Mouse (Mus musculus) megakaryocyte, embryonic 14.5 days (primary cell): ENCODE data around the gene Clec3a. TPM values are rescaled to one million over a fixed set of nuclear protein-coding genes. Genes with fewer than 3 reads are reported as not detected.

Experiments used
- H3K27me3 ChIP-seq: replicated peaks from 2 replicates; pipeline ENCODE3; 2012; ENCODE audit warnings: inconsistent platforms
- H3K36me3 ChIP-seq: replicated peaks from 2 replicates; pipeline ENCODE3; 2012; ENCODE audit warnings: low read length, inconsistent platforms, mixed read lengths
- H3K4me1 ChIP-seq: 2 replicates; pipeline ENCODE4 v1.6.1; 2012; ENCODE audit warnings: inconsistent platforms
- H3K4me3 ChIP-seq: replicated peaks from 2 replicates; pipeline ENCODE3; 2012; ENCODE audit warnings: moderate library complexity, mild to moderate bottlenecking, inconsistent platforms
- H3K9me3 ChIP-seq: 2 replicates; pipeline ENCODE4 v1.6.1; 2012; ENCODE audit warnings: inconsistent platforms
- FLI1 ChIP-seq: IDR thresholded peaks from 2 replicates; pipeline ENCODE4 v1.6.1; 2012; ENCODE audit warnings: low read length, inconsistent platforms, mixed read lengths
- GATA1 ChIP-seq: IDR thresholded peaks from 3 replicates; pipeline ENCODE4 v1.6.1; 2012; ENCODE audit warnings: mixed read lengths, low read length, inconsistent platforms, borderline replicate concordance
- polyA plus RNA-seq: library from polyadenylated mRNA; stranded (reverse); fragments of >175 nt; gene quantifications from 2 replicates; pipeline ENCODE4 v1.2.3, GENCODE M21; 2012; ENCODE audit warnings: low replicate concordance; ENCODE audit not compliant: insufficient read depth

Clec3a gene
- polyA plus RNA-seq = not detected in 2 replicates

GRCm38 (mm10) chr8:114417786-114418185, at the start of gene Clec3a:
Gene Clec3a (plus strand): TSS chr8:114418086.
- Histone ChIP-seq H3K9me3 (peaks cover 16% of the 10 kb centered on the region), H3K4me1 (no peaks in the 10 kb centered on the region), H3K27me3 (peaks cover 2% of the 10 kb centered on the region), H3K36me3 (no peaks in the 10 kb centered on the region), H3K4me3 (no peak within 1 kb of the TSS)
- TF ChIP-seq GATA1 = no peak
- TF ChIP-seq FLI1 = no peak

- TF ChIP-seq FLI1 (no peak), GATA1 (no peak)
- H3K4me1 ChIP-seq = peaks cover 3% of the 10 kb centered on the region; the same call in 1 of the 2 replicates
- peaks cover 2% of the 10 kb centered on the region; the same call in 1 of the 2 replicates for H3K9me3 ChIP-seq
- no peaks in the 10 kb centered on the region for H3K36me3 ChIP-seq
- no peaks in the 10 kb centered on the region for H3K27me3 ChIP-seq
- H3K4me3 ChIP-seq = peak overlapping the region; percentile 31
Measured at GRCm38 (mm10) chr8:114369038-114369976, 48.6 kb upstream of the Clec3a start.

- Histone ChIP-seq H3K9me3 (peaks cover 24% of the 10 kb centered on the region), H3K36me3 (no peaks in the 10 kb centered on the region), H3K4me3 (no peak overlapping the region), H3K4me1 (no peaks in the 10 kb centered on the region), H3K27me3 (no peaks in the 10 kb centered on the region)
- TF ChIP-seq GATA1 (no peak), FLI1 (no peak)
Measured at GRCm38 (mm10) chr8:114374390-114374789, 43.5 kb upstream of the Clec3a start.

- peaks cover 12% of the 10 kb centered on the region for H3K4me1 ChIP-seq
- peaks cover 14% of the 10 kb centered on the region for H3K9me3 ChIP-seq
- no peaks in the 10 kb centered on the region for H3K36me3 ChIP-seq
- H3K27me3 ChIP-seq = no peaks in the 10 kb centered on the region
- no peak overlapping the region for H3K4me3 ChIP-seq
- TF ChIP-seq FLI1 (no peak), GATA1 (no peak)
Measured at GRCm38 (mm10) chr8:114384189-114384588, 33.7 kb upstream of the Clec3a start.

GRCm38 (mm10) chr8:114387494-114387893, 30.4 kb upstream of the Clec3a start:
- Histone ChIP-seq H3K9me3 (no peaks in the 10 kb centered on the region), H3K4me1 (peaks cover 12% of the 10 kb centered on the region), H3K36me3 (no peaks in the 10 kb centered on the region), H3K27me3 (no peaks in the 10 kb centered on the region), H3K4me3 (no peak overlapping the region)
- TF ChIP-seq FLI1 (no peak), GATA1 (no peak)

- no peaks in the 10 kb centered on the region for H3K9me3 ChIP-seq
- H3K36me3 ChIP-seq = no peaks in the 10 kb centered on the region
- peaks cover 12% of the 10 kb centered on the region for H3K4me1 ChIP-seq
- TF ChIP-seq GATA1 = no peak
- no peak for TF ChIP-seq FLI1
- no peaks in the 10 kb centered on the region for H3K27me3 ChIP-seq
- no peak overlapping the region for H3K4me3 ChIP-seq
Measured at GRCm38 (mm10) chr8:114390465-114391254, 27.2 kb upstream of the Clec3a start.

GRCm38 (mm10) chr8:114398326-114398725, 19.6 kb upstream of the Clec3a start:
- TF ChIP-seq GATA1 (no peak), FLI1 (no peak)
- no peaks in the 10 kb centered on the region for H3K27me3 ChIP-seq
- peaks cover 11% of the 10 kb centered on the region for H3K9me3 ChIP-seq
- no peak overlapping the region for H3K4me3 ChIP-seq
- H3K36me3 ChIP-seq = no peaks in the 10 kb centered on the region
- no peaks in the 10 kb centered on the region for H3K4me1 ChIP-seq

- no peaks in the 10 kb centered on the region for H3K27me3 ChIP-seq
- no peak overlapping the region for H3K4me3 ChIP-seq
- H3K36me3 ChIP-seq = no peaks in the 10 kb centered on the region
- H3K9me3 ChIP-seq = peaks cover 11% of the 10 kb centered on the region
- TF ChIP-seq GATA1 = no peak
- TF ChIP-seq FLI1 = no peak
- H3K4me1 ChIP-seq = no peaks in the 10 kb centered on the region
Measured at GRCm38 (mm10) chr8:114399273-114399672, 18.6 kb upstream of the Clec3a start.

- peaks cover 11% of the 10 kb centered on the region for H3K9me3 ChIP-seq
- no peak overlapping the region for H3K4me3 ChIP-seq
- no peaks in the 10 kb centered on the region for H3K36me3 ChIP-seq
- TF ChIP-seq GATA1 = no peak
- no peak for TF ChIP-seq FLI1
- H3K27me3 ChIP-seq = no peaks in the 10 kb centered on the region
- no peaks in the 10 kb centered on the region for H3K4me1 ChIP-seq
Measured at GRCm38 (mm10) chr8:114401679-114402078, 16.2 kb upstream of the Clec3a start.

GRCm38 (mm10) chr8:114411421-114411820, 6.5 kb upstream of the Clec3a start:
- H3K4me3 ChIP-seq = no peak overlapping the region
- H3K36me3 ChIP-seq = no peaks in the 10 kb centered on the region
- TF ChIP-seq GATA1 = no peak
- no peak for TF ChIP-seq FLI1
- no peaks in the 10 kb centered on the region for H3K4me1 ChIP-seq
- no peaks in the 10 kb centered on the region for H3K27me3 ChIP-seq
- H3K9me3 ChIP-seq = peaks cover 10% of the 10 kb centered on the region
